Mouse (Mus musculus): Measurements from ENCODE around the gene Lbh.

The Lbh gene

GRCm38 (mm10) chr17:72968666-72969065 is 50.6 kb downstream of the Lbh start:
- no peak for DNase-seq (ENCODE audit: extremely low spot score, low spot score)

GRCm38 (mm10) chr17:72970631-72971161 is 52.6 kb downstream of the Lbh start:
- no peak for DNase-seq (ENCODE audit: extremely low spot score, low spot score)

- DNase-seq (ENCODE audit: extremely low spot score, low spot score): no peak
Observed at GRCm38 (mm10) chr17:72973041-72973440, 54.9 kb downstream of the Lbh start.

GRCm38 (mm10) chr17:72976258-72977231 is 58.4 kb downstream of the Lbh start:
- DNase-seq (ENCODE audit: extremely low spot score, low spot score): no peak

GRCm38 (mm10) chr17:72977616-72978015 is 59.5 kb downstream of the Lbh start:
- DNase-seq (ENCODE audit: extremely low spot score, low spot score): no peak

GRCm38 (mm10) chr17:72982156-72982555 is 64.1 kb downstream of the Lbh start:
- no peak for DNase-seq (ENCODE audit: extremely low spot score, low spot score)

- no peak for DNase-seq (ENCODE audit: extremely low spot score, low spot score)
Observed at GRCm38 (mm10) chr17:72983471-72983870, 65.4 kb downstream of the Lbh start.

- no peak for DNase-seq (ENCODE audit: extremely low spot score, low spot score)
Observed at GRCm38 (mm10) chr17:72989025-72989424, 70.9 kb downstream of the Lbh start.

Measured in neural tube, embryonic 10.5 days (tissue).